Mouse (Mus musculus): ENCODE results near the gene Ndufa11. TPM values are rescaled to one million over a fixed set of nuclear protein-coding genes. Genes with fewer than 3 reads are reported as not detected.
A peak's percentile ranks its signal among the peaks of the same experiment; 100 is the strongest.

Ndufa11 gene
- polyA plus RNA-seq, 1 experiment: 393 TPM

GRCm38 (mm10) chr17:56709708-56710107, 7.9 kb upstream of the Ndufa11 start:
- no peak overlapping the region for H3K4me3 ChIP-seq (replicated peaks; ENCODE audit: extremely low read depth, low read depth, low read length)
- no peak for TF ChIP-seq POLR2A (IDR thresholded peaks at IDR 0.05; ENCODE audit: borderline replicate concordance, extremely low read depth, low read depth, low read length)
- TF ChIP-seq CTCF (IDR thresholded peaks at IDR 0.05; ENCODE audit: insufficient read depth, low read length): no peak
- no peaks in the 10 kb centered on the region for H3K4me1 ChIP-seq (ENCODE audit: control insufficient read depth, insufficient read depth, low read length)
- no peak for DNase-seq
- 91% methylated on average over 3 of the region's 3 CpGs for WGBS

DNA sequence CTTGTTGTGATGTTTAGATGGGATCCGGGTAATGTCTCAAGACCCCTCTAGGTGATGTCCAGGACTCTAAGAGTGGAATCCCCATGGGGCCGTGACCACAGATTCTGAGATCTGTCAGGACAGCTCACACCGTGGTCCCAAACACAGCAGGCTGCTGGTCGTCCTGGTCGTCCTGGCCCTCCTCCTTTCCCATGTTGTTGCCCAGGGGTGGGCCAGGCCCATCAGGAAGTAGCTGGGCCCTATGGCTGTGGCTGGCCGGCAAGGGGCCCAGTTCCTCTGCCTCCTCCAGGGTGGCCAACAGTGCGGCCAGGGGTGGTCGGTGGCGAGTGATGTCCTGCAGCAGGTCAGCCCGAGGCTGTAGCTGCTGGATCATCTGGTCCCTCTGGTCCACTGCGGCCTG, 2.2 kb upstream of the Ndufa11 start:
- Histone ChIP-seq H3K4me3 (replicated peaks; ENCODE audit: extremely low read depth, low read depth, low read length) (no peak overlapping the region), H3K4me1 (ENCODE audit: control insufficient read depth, insufficient read depth, low read length) (peaks cover 2% of the 10 kb centered on the region; the same call in 1 of the 2 replicates)
- TF ChIP-seq POLR2A (IDR thresholded peaks at IDR 0.05; ENCODE audit: borderline replicate concordance, extremely low read depth, low read depth, low read length) (no peak), CTCF (IDR thresholded peaks at IDR 0.05; ENCODE audit: insufficient read depth, low read length) (no peak)
- DNase-seq: no peak
- 66% methylated on average over 11 of the region's 11 CpGs for WGBS

DNA sequence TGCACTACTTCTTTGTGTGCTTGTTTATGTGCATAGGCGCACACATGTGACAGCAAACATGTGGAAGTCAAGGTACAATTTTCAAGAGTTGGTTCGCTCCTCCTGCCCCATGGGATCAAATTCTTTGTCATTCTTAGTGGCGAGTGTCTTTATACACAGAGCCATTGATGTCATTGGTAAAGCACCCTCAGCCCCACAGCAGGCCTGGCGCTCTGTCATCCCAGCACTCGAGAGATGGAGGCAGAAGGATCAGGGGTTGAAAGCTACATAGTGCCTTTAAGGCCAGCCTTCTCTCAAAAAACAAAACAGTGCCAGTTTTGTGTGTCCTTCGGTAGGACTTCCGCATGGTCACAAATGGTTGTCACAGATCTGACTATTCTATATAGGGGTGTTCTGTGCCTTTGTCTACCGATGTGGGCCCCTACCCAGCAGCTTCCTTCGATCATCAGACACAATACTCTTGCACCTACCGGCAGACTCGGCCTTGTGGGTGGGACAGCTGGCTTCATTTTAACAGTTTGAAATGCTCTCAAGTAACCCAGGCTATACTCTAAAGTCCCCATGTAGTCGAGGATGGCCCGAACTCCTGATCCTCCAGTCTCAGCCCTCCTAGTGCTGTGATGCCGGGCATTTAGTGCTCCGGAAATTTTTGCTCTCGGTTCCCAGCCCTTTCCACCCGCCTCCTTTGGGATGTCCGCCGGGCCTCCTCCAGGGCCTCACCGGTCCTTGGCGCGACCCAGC, 1.5 kb upstream of the Ndufa11 start:
- peak overlapping the region; percentile 67 for H3K4me3 ChIP-seq (replicated peaks; ENCODE audit: extremely low read depth, low read depth, low read length)
- peaks cover 2% of the 10 kb centered on the region; the same call in 1 of the 2 replicates for H3K4me1 ChIP-seq (ENCODE audit: control insufficient read depth, insufficient read depth, low read length)
- 23% methylated on average over 22 of the region's 22 CpGs for WGBS
- TF ChIP-seq POLR2A (IDR thresholded peaks at IDR 0.05; ENCODE audit: borderline replicate concordance, extremely low read depth, low read depth, low read length) (no peak), CTCF (IDR thresholded peaks at IDR 0.05; ENCODE audit: insufficient read depth, low read length) (no peak)
- DNase-seq: no peak

DNA sequence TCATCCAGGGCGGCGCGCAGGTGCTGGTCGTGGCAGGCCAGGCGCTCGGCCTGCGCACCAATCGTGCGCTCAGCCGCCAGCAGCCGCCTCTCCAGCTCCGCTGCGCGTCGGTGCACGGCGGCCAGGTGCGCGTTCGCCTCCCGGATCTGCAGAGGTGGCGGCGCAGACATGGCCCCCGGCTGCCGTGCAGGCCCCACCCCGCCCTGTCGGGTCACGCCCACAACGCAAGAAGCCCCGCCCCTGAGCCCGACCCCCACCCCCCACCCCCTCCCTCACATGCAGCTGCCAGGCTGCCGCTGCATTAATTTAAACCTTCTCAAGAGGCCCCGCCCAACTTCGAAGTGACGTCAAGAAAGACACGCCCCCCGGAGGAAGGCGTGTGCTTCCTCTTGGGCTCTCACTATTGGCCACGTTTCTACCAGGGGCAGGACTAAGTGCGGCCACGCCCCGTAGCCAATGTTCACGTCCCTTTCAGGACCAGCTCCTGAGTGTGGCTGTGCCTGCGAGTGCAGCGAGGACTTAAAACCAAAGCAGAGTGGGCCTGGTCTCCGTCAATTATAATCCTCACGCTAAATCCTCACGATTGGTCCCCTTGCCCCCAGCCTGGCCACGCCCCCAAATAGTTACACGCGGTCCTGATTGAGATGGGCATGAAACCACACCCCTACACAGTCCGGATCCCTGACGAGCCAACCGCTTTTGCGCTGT, 758 bp upstream of the Ndufa11 start:
- DNase-seq: peak; percentile 97
- Histone ChIP-seq H3K4me3 (replicated peaks; ENCODE audit: extremely low read depth, low read depth, low read length) (peak overlapping the region; percentile 86), H3K4me1 (ENCODE audit: control insufficient read depth, insufficient read depth, low read length) (peaks cover 2% of the 10 kb centered on the region; the same call in 1 of the 2 replicates)
- TF ChIP-seq CTCF (IDR thresholded peaks at IDR 0.05; ENCODE audit: insufficient read depth, low read length) (no peak), POLR2A (IDR thresholded peaks at IDR 0.05; ENCODE audit: borderline replicate concordance, extremely low read depth, low read depth, low read length) (peak; percentile 89; the same call in 1 of the 2 replicates)
- under 1% methylated on average over 55 of the region's 55 CpGs for WGBS

DNA sequence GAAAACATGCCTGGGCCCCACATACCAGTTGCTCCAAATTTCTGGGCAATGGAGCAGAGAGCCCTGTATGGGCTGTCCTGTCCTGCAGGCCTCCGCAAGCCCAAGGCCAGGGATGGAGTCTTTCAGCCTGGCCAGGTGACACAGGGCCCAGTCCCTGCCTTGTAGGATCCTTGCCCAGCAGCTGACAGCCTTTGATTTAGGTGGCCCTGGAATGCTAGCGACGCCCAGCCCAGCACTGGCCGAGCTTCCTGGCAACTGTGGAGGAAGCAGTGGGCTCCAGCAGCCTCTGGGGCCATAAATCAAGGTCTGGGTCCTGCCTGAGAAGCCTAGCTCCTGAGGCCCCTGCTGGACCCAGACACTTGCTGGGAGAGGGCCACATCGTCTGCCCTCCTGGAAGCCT, 4.9 kb downstream of the Ndufa11 start:
- 60% methylated on average over 5 of the region's 5 CpGs for WGBS
- no peak for TF ChIP-seq CTCF (IDR thresholded peaks at IDR 0.05; ENCODE audit: insufficient read depth, low read length)
- no peak for TF ChIP-seq POLR2A (IDR thresholded peaks at IDR 0.05; ENCODE audit: borderline replicate concordance, extremely low read depth, low read depth, low read length)
- H3K4me1 ChIP-seq (ENCODE audit: control insufficient read depth, insufficient read depth, low read length): no peaks in the 10 kb centered on the region
- DNase-seq: no peak
- no peak overlapping the region for H3K4me3 ChIP-seq (replicated peaks; ENCODE audit: extremely low read depth, low read depth, low read length)

- TF ChIP-seq CTCF (IDR thresholded peaks at IDR 0.05; ENCODE audit: insufficient read depth, low read length) (no peak), POLR2A (IDR thresholded peaks at IDR 0.05; ENCODE audit: borderline replicate concordance, extremely low read depth, low read depth, low read length) (no peak)
- Histone ChIP-seq H3K4me3 (replicated peaks; ENCODE audit: extremely low read depth, low read depth, low read length) (no peak overlapping the region), H3K4me1 (ENCODE audit: control insufficient read depth, insufficient read depth, low read length) (no peaks in the 10 kb centered on the region)
- no peak for DNase-seq
- WGBS: 80% methylated on average over 11 of the region's 11 CpGs
These were observed 6.0 kb downstream of the Ndufa11 start for GRCm38 (mm10) chr17:56723419-56724161.

GRCm38 (mm10) chr17:56727029-56727649, 9.6 kb downstream of the Ndufa11 start:
- Histone ChIP-seq H3K4me1 (ENCODE audit: control insufficient read depth, insufficient read depth, low read length) (no peaks in the 10 kb centered on the region), H3K4me3 (replicated peaks; ENCODE audit: extremely low read depth, low read depth, low read length) (no peak overlapping the region)
- no peak for DNase-seq
- 35% methylated on average over 7 of the region's 7 CpGs for WGBS
- no peak for TF ChIP-seq POLR2A (IDR thresholded peaks at IDR 0.05; ENCODE audit: borderline replicate concordance, extremely low read depth, low read depth, low read length)

GRCm38 (mm10) chr17:56727659-56728058, 10.1 kb downstream of the Ndufa11 start:
- DNase-seq: no peak
- Histone ChIP-seq H3K4me3 (replicated peaks; ENCODE audit: extremely low read depth, low read depth, low read length) (no peak overlapping the region), H3K4me1 (ENCODE audit: control insufficient read depth, insufficient read depth, low read length) (no peaks in the 10 kb centered on the region)
- TF ChIP-seq CTCF (IDR thresholded peaks at IDR 0.05; ENCODE audit: insufficient read depth, low read length) (no peak), POLR2A (IDR thresholded peaks at IDR 0.05; ENCODE audit: borderline replicate concordance, extremely low read depth, low read depth, low read length) (no peak)
- 15% methylated on average over 12 of the region's 12 CpGs for WGBS

- no peak for TF ChIP-seq CTCF (IDR thresholded peaks at IDR 0.05; ENCODE audit: insufficient read depth, low read length)
- no peak for TF ChIP-seq POLR2A (IDR thresholded peaks at IDR 0.05; ENCODE audit: borderline replicate concordance, extremely low read depth, low read depth, low read length)
- DNase-seq: no peak
- 6% methylated on average over 12 of the region's 12 CpGs for WGBS
- Histone ChIP-seq H3K4me1 (ENCODE audit: control insufficient read depth, insufficient read depth, low read length) (no peaks in the 10 kb centered on the region), H3K4me3 (replicated peaks; ENCODE audit: extremely low read depth, low read depth, low read length) (no peak overlapping the region)
These were observed 10.6 kb downstream of the Ndufa11 start for GRCm38 (mm10) chr17:56728117-56728516.

Data from lung, adult 2 months (tissue).